Mouse (Mus musculus) testis, adult 2 months (tissue): ENCODE results near the gene Cngb1.

Source experiments
- CTCF ChIP-seq: fragments of 200-500 bp; IDR thresholded peaks from 2 replicates; pipeline ENCODE4 v1.5.1; 2012; ENCODE audit warnings: low read depth, mild to moderate bottlenecking, inconsistent platforms, low read length, moderate library complexity; ENCODE audit not compliant: control insufficient read depth, insufficient read depth, insufficient replicate concordance
- POLR2A ChIP-seq: fragments of 200-500 bp; IDR thresholded peaks from 2 replicates; pipeline ENCODE4 v1.6.1; 2012; ENCODE audit warnings: low read depth, mild to moderate bottlenecking, inconsistent platforms, low read length, moderate library complexity; ENCODE audit not compliant: control insufficient read depth

DNA sequence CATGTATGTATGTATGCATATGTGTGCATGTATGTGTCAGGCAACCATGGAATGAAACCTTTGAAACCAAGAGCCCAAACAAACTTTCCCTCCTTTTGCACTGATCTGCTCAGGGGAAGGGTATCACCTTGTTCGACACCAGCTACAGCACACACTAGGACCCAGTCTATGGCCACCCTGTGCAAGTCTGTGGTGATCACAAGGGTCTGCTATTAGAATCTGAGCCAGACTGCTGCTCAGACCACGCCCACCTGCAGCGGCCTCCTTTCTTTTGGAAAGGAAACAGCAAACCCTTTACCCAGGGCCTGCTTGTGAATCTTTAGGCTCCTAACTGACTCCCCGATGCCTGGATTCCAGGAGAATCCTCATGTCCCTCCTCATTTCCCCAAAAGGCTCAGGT lies 62.5 kb downstream of the Cngb1 start:
- TF ChIP-seq CTCF (no peak), POLR2A (no peak)
